Mouse (Mus musculus) heart, embryonic 13.5 days (tissue): Measurements from ENCODE around the gene Sap30. TPM values are rescaled to one million over a fixed set of nuclear protein-coding genes. Genes with fewer than 3 reads are reported as not detected.

Source experiments
- ATAC-seq: fragments of 200-750 bp; cut with Nextera tagmentation; 2 replicates; pipeline ENCODE4 v1.8.0; 2017; ENCODE audit warnings: moderate TSS enrichment; ENCODE audit not compliant: insufficient number of reproducible peaks, low FRiP score, low TSS enrichment; ENCODE audit errors: extremely low read depth
- H3K27ac ChIP-seq: fragments of 300-500 bp; sonication (generic); replicated peaks from 2 replicates; pipeline ENCODE4 v1.5.1; 2015; ENCODE audit warnings: moderate library complexity, mild to moderate bottlenecking, inconsistent platforms
- H3K27me3 ChIP-seq: fragments of 300-500 bp; sonication (generic); replicated peaks from 2 replicates; pipeline ENCODE4 v1.6.1; 2015; ENCODE audit warnings: mild to moderate bottlenecking, inconsistent platforms
- H3K36me3 ChIP-seq: fragments of 300-500 bp; sonication (generic); 2 replicates; pipeline ENCODE4 v1.6.1; 2015; ENCODE audit warnings: mild to moderate bottlenecking, inconsistent platforms
- H3K4me1 ChIP-seq: fragments of 300-500 bp; sonication (generic); 2 replicates; pipeline ENCODE4 v1.6.1; 2015; ENCODE audit warnings: inconsistent platforms
- H3K4me2 ChIP-seq: fragments of 300-500 bp; sonication (generic); 2 replicates; pipeline ENCODE4 v1.6.1; 2015; ENCODE audit warnings: inconsistent platforms, mild to moderate bottlenecking, moderate library complexity
- H3K4me3 ChIP-seq: fragments of 300-500 bp; sonication (generic); 2 replicates; pipeline ENCODE4 v1.5.1; 2015; ENCODE audit warnings: moderate library complexity, mild to moderate bottlenecking, inconsistent platforms
- H3K9ac ChIP-seq: fragments of 300-500 bp; sonication (generic); 2 replicates; pipeline ENCODE4 v1.6.1; 2015; ENCODE audit warnings: inconsistent platforms, mild to moderate bottlenecking, moderate library complexity
- H3K9me3 ChIP-seq: fragments of 300-500 bp; sonication (generic); 2 replicates; pipeline ENCODE4 v1.6.1; 2016; ENCODE audit warnings: inconsistent platforms
- WGBS: fragments of 180-500 bp; shearing (Covaris S2); methylation state at CpG from one replicate; pipeline ENCODE4 v1.1.7; 2015; ENCODE audit warnings: mixed read lengths; 5-methylcytosine and 5-hydroxymethylcytosine counted together
- polyA plus RNA-seq: library from polyadenylated mRNA; unstranded; fragments of >200 nt; fragmentation: Nextera tagmentation; extraction: Ambion mirVana; gene quantifications from 2 replicates; pipeline ENCODE4 v1.2.1, GENCODE M21; 2015

Gene Sap30
- polyA plus RNA-seq, 1 experiment from 2014 or later = 45.8 TPM

GRCm38 (mm10) chr8:57491873-57492272 is 4.2 kb upstream of the Sap30 start:
- ATAC-seq = no peak
- peaks cover 9% of the 10 kb centered on the region; the same call in 1 of the 2 replicates for H3K36me3 ChIP-seq
- H3K27ac ChIP-seq = no peak overlapping the region
- 83% methylated on average over 4 of the region's 4 CpGs for WGBS
- H3K9ac ChIP-seq = no peak overlapping the region
- H3K4me2 ChIP-seq = no peak overlapping the region
- no peaks in the 10 kb centered on the region for H3K27me3 ChIP-seq
- no peak overlapping the region for H3K4me3 ChIP-seq
- no peaks in the 10 kb centered on the region for H3K9me3 ChIP-seq
- H3K4me1 ChIP-seq = peaks cover 9% of the 10 kb centered on the region

- Histone ChIP-seq H3K27ac (no peak overlapping the region), H3K9ac (no peak overlapping the region), H3K4me2 (no peak overlapping the region), H3K9me3 (no peaks in the 10 kb centered on the region), H3K36me3 (peaks cover 9% of the 10 kb centered on the region; the same call in 1 of the 2 replicates), H3K27me3 (no peaks in the 10 kb centered on the region), H3K4me1 (peaks cover 18% of the 10 kb centered on the region), H3K4me3 (no peak overlapping the region)
- ATAC-seq = no peak
Observed at GRCm38 (mm10) chr8:57489896-57490295, 2.2 kb upstream of the Sap30 start.

GRCm38 (mm10) chr8:57489366-57489765 is 1.7 kb upstream of the Sap30 start:
- peaks cover 18% of the 10 kb centered on the region for H3K4me1 ChIP-seq
- peak overlapping the region; percentile 85; the same call in 1 of the 2 replicates for H3K4me2 ChIP-seq
- WGBS = 100% methylated on average over 1 of the region's 1 CpGs
- H3K27ac ChIP-seq = peak overlapping the region; percentile 97; the same call in 1 of the 2 replicates
- no peaks in the 10 kb centered on the region for H3K27me3 ChIP-seq
- H3K36me3 ChIP-seq = peaks cover 4% of the 10 kb centered on the region; the same call in 1 of the 2 replicates
- no peak overlapping the region for H3K4me3 ChIP-seq
- no peak for ATAC-seq
- no peak overlapping the region for H3K9ac ChIP-seq
- no peaks in the 10 kb centered on the region for H3K9me3 ChIP-seq

- H3K27me3 ChIP-seq = no peaks in the 10 kb centered on the region
- H3K4me3 ChIP-seq = peak overlapping the region; percentile 93
- H3K9ac ChIP-seq = peak overlapping the region; percentile 98
- no peaks in the 10 kb centered on the region for H3K9me3 ChIP-seq
- H3K4me2 ChIP-seq = peak overlapping the region; percentile 85
- H3K4me1 ChIP-seq = peaks cover 18% of the 10 kb centered on the region
- peak overlapping the region; percentile 97 for H3K27ac ChIP-seq
- ATAC-seq = peak; percentile 40; the same call in 1 of the 2 replicates
- WGBS = under 1% methylated on average over 25 of the region's 25 CpGs
- peaks cover 7% of the 10 kb centered on the region for H3K36me3 ChIP-seq
Observed at GRCm38 (mm10) chr8:57488312-57488765, 679 bp upstream of the Sap30 start.

GRCm38 (mm10) chr8:57486491-57487440 is 894 bp downstream of the Sap30 start:
- Histone ChIP-seq H3K36me3 (peaks cover 18% of the 10 kb centered on the region), H3K9ac (peak overlapping the region; percentile 98), H3K4me2 (peak overlapping the region; percentile 85), H3K9me3 (no peaks in the 10 kb centered on the region), H3K27ac (peak overlapping the region; percentile 97), H3K4me1 (peaks cover 18% of the 10 kb centered on the region), H3K27me3 (no peaks in the 10 kb centered on the region), H3K4me3 (peak overlapping the region; percentile 93)
- ATAC-seq = peak; percentile 45
- WGBS = under 1% methylated on average over 54 of the region's 54 CpGs

GRCm38 (mm10) chr8:57480606-57481005 is 7.1 kb downstream of the Sap30 start:
- Histone ChIP-seq H3K27ac (no peak overlapping the region), H3K27me3 (no peaks in the 10 kb centered on the region), H3K4me3 (no peak overlapping the region), H3K4me2 (no peak overlapping the region), H3K9ac (no peak overlapping the region), H3K9me3 (no peaks in the 10 kb centered on the region), H3K36me3 (peaks cover 26% of the 10 kb centered on the region), H3K4me1 (peaks cover 24% of the 10 kb centered on the region)
- WGBS = 83% methylated on average over 4 of the region's 4 CpGs
- no peak for ATAC-seq

GRCm38 (mm10) chr8:57479700-57480099 is 8.0 kb downstream of the Sap30 start:
- no peak overlapping the region for H3K27ac ChIP-seq
- H3K9ac ChIP-seq = no peak overlapping the region
- WGBS = 88% methylated on average over 8 of the region's 8 CpGs
- H3K4me1 ChIP-seq = peaks cover 18% of the 10 kb centered on the region
- no peak overlapping the region for H3K4me3 ChIP-seq
- no peaks in the 10 kb centered on the region for H3K27me3 ChIP-seq
- H3K9me3 ChIP-seq = no peaks in the 10 kb centered on the region
- H3K36me3 ChIP-seq = peaks cover 23% of the 10 kb centered on the region
- no peak for ATAC-seq
- H3K4me2 ChIP-seq = no peak overlapping the region

GRCm38 (mm10) chr8:57478406-57478805 is 9.3 kb downstream of the Sap30 start:
- Histone ChIP-seq H3K9me3 (no peaks in the 10 kb centered on the region), H3K27me3 (no peaks in the 10 kb centered on the region), H3K4me1 (peaks cover 18% of the 10 kb centered on the region), H3K9ac (no peak overlapping the region), H3K4me3 (no peak overlapping the region), H3K4me2 (no peak overlapping the region), H3K36me3 (peaks cover 20% of the 10 kb centered on the region), H3K27ac (peak overlapping the region; percentile 32; the same call in 1 of the 2 replicates)
- WGBS = 41% methylated on average over 3 of the region's 3 CpGs
- ATAC-seq = no peak

- Histone ChIP-seq H3K4me3 (no peak overlapping the region), H3K4me1 (peaks cover 30% of the 10 kb centered on the region), H3K36me3 (no peaks in the 10 kb centered on the region), H3K9ac (no peak overlapping the region), H3K27me3 (no peaks in the 10 kb centered on the region), H3K9me3 (no peaks in the 10 kb centered on the region), H3K4me2 (no peak overlapping the region), H3K27ac (no peak overlapping the region)
- no peak for ATAC-seq
- WGBS = 65% methylated on average over 6 of the region's 6 CpGs
Observed at GRCm38 (mm10) chr8:57473751-57474150, 13.9 kb downstream of the Sap30 start.

- Histone ChIP-seq H3K9ac (no peak overlapping the region), H3K4me3 (no peak overlapping the region), H3K27ac (0 out of 2 replicates have a peak overlapping the region, but pooled peaks have one; percentile 6), H3K27me3 (no peaks in the 10 kb centered on the region), H3K4me1 (peaks cover 25% of the 10 kb centered on the region), H3K36me3 (no peaks in the 10 kb centered on the region), H3K9me3 (no peaks in the 10 kb centered on the region), H3K4me2 (no peak overlapping the region)
- ATAC-seq = no peak
- 94% methylated on average over 5 of the region's 5 CpGs for WGBS
Observed at GRCm38 (mm10) chr8:57470863-57471262, 16.8 kb downstream of the Sap30 start.

- Histone ChIP-seq H3K36me3 (no peaks in the 10 kb centered on the region), H3K4me3 (no peak overlapping the region), H3K4me1 (peaks cover 25% of the 10 kb centered on the region), H3K27ac (peak overlapping the region; percentile 84), H3K9me3 (no peaks in the 10 kb centered on the region), H3K4me2 (no peak overlapping the region), H3K9ac (no peak overlapping the region), H3K27me3 (no peaks in the 10 kb centered on the region)
- peak; percentile 88 for ATAC-seq
- 9% methylated on average over 5 of the region's 5 CpGs for WGBS
Observed at GRCm38 (mm10) chr8:57468624-57469023, 19.0 kb downstream of the Sap30 start.
